Mouse (Mus musculus) erythroblast, embryonic 14.5 days (primary cell): ENCODE data around the gene Hacd2. TPM values are rescaled to one million over a fixed set of nuclear protein-coding genes. Genes with fewer than 3 reads are reported as not detected.

Experiments used
- H3K27me3 ChIP-seq: 2 replicates; pipeline ENCODE4 v1.6.1; 2012; ENCODE audit warnings: inconsistent platforms; ENCODE audit not compliant: control insufficient read depth
- H3K36me3 ChIP-seq: 2 replicates; pipeline ENCODE4 v1.6.1; 2012; ENCODE audit warnings: mild to moderate bottlenecking, inconsistent platforms; ENCODE audit not compliant: control insufficient read depth
- H3K4me1 ChIP-seq: 2 replicates; pipeline ENCODE4 v1.6.1; 2012; ENCODE audit warnings: inconsistent platforms; ENCODE audit not compliant: control insufficient read depth
- H3K4me3 ChIP-seq: replicated peaks from 2 replicates; pipeline ENCODE3; 2012; ENCODE audit warnings: moderate library complexity, mild to moderate bottlenecking, inconsistent platforms
- H3K9me3 ChIP-seq: 2 replicates; pipeline ENCODE4 v1.6.1; 2012; ENCODE audit warnings: low read length, inconsistent platforms, mixed read lengths; ENCODE audit not compliant: control insufficient read depth
- GATA1 ChIP-seq: IDR thresholded peaks from 2 replicates; pipeline ENCODE4 v1.6.1; 2012; ENCODE audit warnings: low read length, inconsistent platforms, mixed read lengths
- TAL1 ChIP-seq: IDR thresholded peaks from 3 replicates; pipeline ENCODE4 v1.6.1; 2012; ENCODE audit warnings: low read length, inconsistent platforms, mixed read lengths
- polyA plus RNA-seq: library from polyadenylated mRNA; stranded (reverse); fragments of >175 nt; gene quantifications from 2 replicates; pipeline ENCODE4 v1.2.3, GENCODE M21; 2012

Gene Hacd2
- polyA plus RNA-seq, 1 experiment, result 3.0 TPM

- Histone ChIP-seq H3K4me1 (no peaks in the 10 kb centered on the region), H3K27me3 (no peaks in the 10 kb centered on the region; the same call in 1 of the 2 replicates), H3K4me3 (no peak overlapping the region), H3K9me3 (no peaks in the 10 kb centered on the region), H3K36me3 (no peaks in the 10 kb centered on the region)
- TF ChIP-seq GATA1 (no peak), TAL1 (no peak)
These were observed 119.6 kb downstream of the Hacd2 start for GRCm38 (mm10) chr16:35141839-35142238.

GRCm38 (mm10) chr16:35146153-35146552 is 123.9 kb downstream of the Hacd2 start:
- Histone ChIP-seq H3K27me3 (peaks cover 7% of the 10 kb centered on the region), H3K4me3 (no peak overlapping the region), H3K4me1 (no peaks in the 10 kb centered on the region), H3K36me3 (no peaks in the 10 kb centered on the region), H3K9me3 (no peaks in the 10 kb centered on the region)
- TF ChIP-seq TAL1, result no peak
- no peak for TF ChIP-seq GATA1

- no peak for TF ChIP-seq GATA1
- no peak for TF ChIP-seq TAL1
- Histone ChIP-seq H3K4me1 (peaks cover 2% of the 10 kb centered on the region; the same call in 1 of the 2 replicates), H3K27me3 (peaks cover 76% of the 10 kb centered on the region)
These were observed 131.0 kb downstream of the Hacd2 start for GRCm38 (mm10) chr16:35153146-35153755.

GRCm38 (mm10) chr16:35154245-35154640 is 132.0 kb downstream of the Hacd2 start:
- H3K27me3 ChIP-seq, result peaks cover 83% of the 10 kb centered on the region

More at GRCm38 (mm10) chr16:35153146-35153755, 131.0 kb downstream of the Hacd2 start:
- H3K9me3 ChIP-seq, result peaks cover 2% of the 10 kb centered on the region; the same call in 1 of the 2 replicates
- H3K4me3 ChIP-seq, result no peak overlapping the region
- no peaks in the 10 kb centered on the region for H3K36me3 ChIP-seq

GRCm38 (mm10) chr16:35154641-35155390 is 132.6 kb downstream of the Hacd2 start, which contains the start of gene Adcy5:
TSS of gene Adcy5 (plus strand) at chr16:35154877.
- peaks cover 83% of the 10 kb centered on the region for H3K27me3 ChIP-seq
- peak within 1 kb of the TSS; percentile 28 for H3K4me3 ChIP-seq

More at GRCm38 (mm10) chr16:35154245-35154640, 132.0 kb downstream of the Hacd2 start:
- Histone ChIP-seq H3K36me3 (no peaks in the 10 kb centered on the region), H3K4me1 (peaks cover 2% of the 10 kb centered on the region; the same call in 1 of the 2 replicates), H3K4me3 (no peak overlapping the region), H3K9me3 (peaks cover 2% of the 10 kb centered on the region; the same call in 1 of the 2 replicates)
- no peak for TF ChIP-seq GATA1
- TF ChIP-seq TAL1, result no peak

GRCm38 (mm10) chr16:35155391-35156305 is 133.4 kb downstream of the Hacd2 start:
- no peaks in the 10 kb centered on the region for H3K36me3 ChIP-seq
- TF ChIP-seq GATA1 (no peak), TAL1 (no peak)
- H3K4me1 ChIP-seq, result peaks cover 2% of the 10 kb centered on the region; the same call in 1 of the 2 replicates
- no peak overlapping the region for H3K4me3 ChIP-seq
- H3K27me3 ChIP-seq, result peaks cover 81% of the 10 kb centered on the region
- peaks cover 2% of the 10 kb centered on the region; the same call in 1 of the 2 replicates for H3K9me3 ChIP-seq

More at GRCm38 (mm10) chr16:35154641-35155390, 132.6 kb downstream of the Hacd2 start, which contains the start of gene Adcy5:
- H3K9me3 ChIP-seq, result peaks cover 2% of the 10 kb centered on the region; the same call in 1 of the 2 replicates
- peaks cover 2% of the 10 kb centered on the region; the same call in 1 of the 2 replicates for H3K4me1 ChIP-seq
- H3K36me3 ChIP-seq, result no peaks in the 10 kb centered on the region
- TF ChIP-seq TAL1 (no peak), GATA1 (no peak)

- Histone ChIP-seq H3K36me3 (no peaks in the 10 kb centered on the region), H3K4me3 (no peak overlapping the region), H3K9me3 (peaks cover 2% of the 10 kb centered on the region; the same call in 1 of the 2 replicates), H3K4me1 (peaks cover 2% of the 10 kb centered on the region; the same call in 1 of the 2 replicates), H3K27me3 (peaks cover 78% of the 10 kb centered on the region)
- TF ChIP-seq GATA1 (no peak), TAL1 (no peak)
These were observed 134.1 kb downstream of the Hacd2 start for GRCm38 (mm10) chr16:35156306-35156695.

- H3K4me1 ChIP-seq, result peaks cover 2% of the 10 kb centered on the region; the same call in 1 of the 2 replicates
These were observed 134.6 kb downstream of the Hacd2 start for GRCm38 (mm10) chr16:35156832-35157231.

More at GRCm38 (mm10) chr16:35156832-35157231, 134.6 kb downstream of the Hacd2 start:
- Histone ChIP-seq H3K9me3 (peaks cover 2% of the 10 kb centered on the region; the same call in 1 of the 2 replicates), H3K36me3 (no peaks in the 10 kb centered on the region), H3K4me3 (no peak overlapping the region), H3K27me3 (peaks cover 72% of the 10 kb centered on the region)
- TF ChIP-seq GATA1 (no peak), TAL1 (no peak)

Other genes with a start within 250 kb of the Hacd2 start
- gene Adcy5, start 132.4 kb downstream of the Hacd2 start, polyA plus RNA-seq, result not detected in 2 replicates